Mouse (Mus musculus): ENCODE data around the gene Mcat. TPM values are rescaled to one million over a fixed set of nuclear protein-coding genes. Genes with fewer than 3 reads are reported as not detected.
A peak's percentile ranks its signal among the peaks of the same experiment; 100 is the strongest.

Gene Mcat
- polyA plus RNA-seq (2016; fragmentation: Nextera tagmentation; extraction: Ambion mirVana): 40.6 and 45.3 TPM in 2 replicates

- peaks cover 20% of the 10 kb centered on the region for H3K4me1 ChIP-seq
- peak within 1 kb of the TSS; percentile 51 for H3K9ac ChIP-seq (replicated peaks)
- no peaks in the 10 kb centered on the region for H3K9me3 ChIP-seq
- under 1% methylated on average over 26 of the region's 28 CpGs for WGBS
- peak within 1 kb of the TSS; percentile 42 for H3K4me3 ChIP-seq
- H3K27ac ChIP-seq (replicated peaks): no peak within 1 kb of the TSS
- peak within 1 kb of the TSS; percentile 85 for H3K4me2 ChIP-seq (replicated peaks)
- peak; percentile 38; the same call in 1 of the 2 replicates for ATAC-seq (ENCODE audit: low FRiP score, low read depth)
- H3K27me3 ChIP-seq: peaks cover 31% of the 10 kb centered on the region
- H3K36me3 ChIP-seq: no peaks in the 10 kb centered on the region
These were observed at the start of gene Mcat, which contains the start of gene Tspo for GRCm38 (mm10) chr15:83563327-83563856. Mcat (minus strand) TSS chr15:83563787. Tspo (plus strand) TSS chr15:83563592.

DNA sequence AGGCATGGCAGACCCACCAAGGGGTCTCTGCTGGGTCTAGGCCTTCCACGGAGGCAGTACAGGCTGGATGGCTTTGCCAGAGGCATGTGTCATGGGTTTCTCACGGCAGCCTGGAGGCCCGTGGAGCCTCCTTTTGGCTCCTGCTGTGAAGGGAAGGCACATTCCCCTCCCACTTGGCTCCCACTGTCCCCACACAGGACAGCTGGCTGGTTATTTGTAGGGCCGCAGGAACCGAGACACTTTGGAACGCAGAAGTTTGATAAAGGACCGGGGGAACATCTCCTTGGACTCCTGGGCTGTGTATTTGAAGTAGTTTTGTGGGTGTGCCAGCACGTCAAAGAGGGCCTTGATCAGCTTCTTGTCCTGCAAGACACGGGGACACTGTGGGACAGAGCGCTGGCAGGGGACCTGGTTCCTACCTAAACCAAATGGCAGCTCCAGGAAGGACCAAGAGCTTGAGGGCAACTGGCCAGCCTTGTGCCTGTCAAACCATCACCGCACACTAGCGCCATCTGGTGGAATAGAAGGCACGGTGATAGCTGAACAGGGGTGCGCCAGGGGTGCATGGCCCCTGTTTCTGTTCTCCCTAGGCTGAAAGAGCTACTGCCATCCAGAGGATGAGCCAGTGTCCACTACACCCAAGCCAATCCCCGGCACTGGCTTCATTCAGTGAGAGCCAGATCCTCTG, 43.7 kb upstream of the Mcat start:
- ATAC-seq (ENCODE audit: low FRiP score, low read depth): no peak
- 51% methylated on average over 15 of the region's 15 CpGs for WGBS
- no peak overlapping the region for H3K27ac ChIP-seq (replicated peaks)

GRCm38 (mm10) chr15:83606700-83607099, 43.1 kb upstream of the Mcat start:
- H3K4me1 ChIP-seq: no peaks in the 10 kb centered on the region
- H3K36me3 ChIP-seq: peaks cover 8% of the 10 kb centered on the region
- no peak overlapping the region for H3K4me3 ChIP-seq
- no peak for ATAC-seq (ENCODE audit: low FRiP score, low read depth)
- H3K9me3 ChIP-seq: no peaks in the 10 kb centered on the region
- H3K4me2 ChIP-seq (replicated peaks): no peak overlapping the region
- H3K9ac ChIP-seq (replicated peaks): no peak overlapping the region
- 92% methylated on average over 8 of the region's 8 CpGs for WGBS
- no peaks in the 10 kb centered on the region for H3K27me3 ChIP-seq
- no peak overlapping the region for H3K27ac ChIP-seq (replicated peaks)

More for the DNA sequence above, 43.7 kb upstream of the Mcat start:
- Histone ChIP-seq H3K9ac (replicated peaks) (no peak overlapping the region), H3K4me1 (no peaks in the 10 kb centered on the region), H3K36me3 (peaks cover 13% of the 10 kb centered on the region), H3K9me3 (no peaks in the 10 kb centered on the region), H3K27me3 (no peaks in the 10 kb centered on the region), H3K4me3 (no peak overlapping the region), H3K4me2 (replicated peaks) (no peak overlapping the region)

GRCm38 (mm10) chr15:83606216-83606615, 42.6 kb upstream of the Mcat start:
- H3K36me3 ChIP-seq: peaks cover 7% of the 10 kb centered on the region; the same call in 1 of the 2 replicates
- H3K9me3 ChIP-seq: no peaks in the 10 kb centered on the region
- 95% methylated on average over 11 of the region's 11 CpGs for WGBS
- no peak overlapping the region for H3K27ac ChIP-seq (replicated peaks)
- no peak overlapping the region for H3K4me3 ChIP-seq
- H3K27me3 ChIP-seq: no peaks in the 10 kb centered on the region
- H3K4me2 ChIP-seq (replicated peaks): no peak overlapping the region
- no peaks in the 10 kb centered on the region for H3K4me1 ChIP-seq
- no peak for ATAC-seq (ENCODE audit: low FRiP score, low read depth)
- H3K9ac ChIP-seq (replicated peaks): no peak overlapping the region

GRCm38 (mm10) chr15:83603426-83603825, 39.8 kb upstream of the Mcat start:
- Histone ChIP-seq H3K4me1 (no peaks in the 10 kb centered on the region), H3K27ac (replicated peaks) (no peak overlapping the region), H3K9me3 (no peaks in the 10 kb centered on the region), H3K9ac (replicated peaks) (no peak overlapping the region), H3K36me3 (no peaks in the 10 kb centered on the region; the same call in 1 of the 2 replicates), H3K4me3 (no peak overlapping the region), H3K4me2 (replicated peaks) (no peak overlapping the region), H3K27me3 (no peaks in the 10 kb centered on the region)
- 92% methylated on average over 7 of the region's 7 CpGs for WGBS
- no peak for ATAC-seq (ENCODE audit: low FRiP score, low read depth)

DNA sequence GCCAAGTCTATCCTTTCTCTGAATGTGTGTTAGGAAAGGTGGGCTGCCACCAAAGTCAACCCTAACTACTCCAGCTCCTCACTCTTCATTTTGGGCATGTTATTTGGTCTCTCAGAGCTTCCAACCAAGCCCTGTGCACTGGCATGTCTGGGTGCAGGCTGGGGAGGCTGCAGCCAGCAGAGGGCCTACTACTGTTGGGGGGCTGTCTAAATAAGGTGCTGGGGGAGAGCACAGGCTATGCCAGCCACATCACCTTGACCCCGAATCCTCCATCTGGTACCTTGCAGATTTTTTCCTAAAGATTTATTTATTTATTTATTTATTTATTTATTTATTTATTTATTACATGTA, 39.4 kb upstream of the Mcat start:
- Histone ChIP-seq H3K9me3 (no peaks in the 10 kb centered on the region), H3K27ac (replicated peaks) (no peak overlapping the region), H3K4me3 (no peak overlapping the region), H3K4me2 (replicated peaks) (no peak overlapping the region), H3K4me1 (no peaks in the 10 kb centered on the region), H3K27me3 (no peaks in the 10 kb centered on the region), H3K36me3 (no peaks in the 10 kb centered on the region), H3K9ac (replicated peaks) (no peak overlapping the region)
- WGBS: 88% methylated on average over 1 of the region's 1 CpGs
- no peak for ATAC-seq (ENCODE audit: low FRiP score, low read depth)

GRCm38 (mm10) chr15:83602372-83603045, 38.9 kb upstream of the Mcat start:
- no peaks in the 10 kb centered on the region for H3K27me3 ChIP-seq
- H3K9ac ChIP-seq (replicated peaks): no peak overlapping the region
- H3K4me3 ChIP-seq: no peak overlapping the region
- no peak overlapping the region for H3K4me2 ChIP-seq (replicated peaks)
- no peaks in the 10 kb centered on the region for H3K4me1 ChIP-seq
- H3K9me3 ChIP-seq: no peaks in the 10 kb centered on the region
- ATAC-seq (ENCODE audit: low FRiP score, low read depth): no peak
- H3K27ac ChIP-seq (replicated peaks): no peak overlapping the region
- H3K36me3 ChIP-seq: no peaks in the 10 kb centered on the region
- 90% methylated on average over 13 of the region's 13 CpGs for WGBS

- Histone ChIP-seq H3K4me2 (replicated peaks) (no peak overlapping the region), H3K9ac (replicated peaks) (no peak overlapping the region), H3K9me3 (no peaks in the 10 kb centered on the region), H3K27me3 (no peaks in the 10 kb centered on the region), H3K4me3 (no peak overlapping the region), H3K36me3 (no peaks in the 10 kb centered on the region), H3K27ac (replicated peaks) (no peak overlapping the region), H3K4me1 (no peaks in the 10 kb centered on the region)
- no peak for ATAC-seq (ENCODE audit: low FRiP score, low read depth)
- WGBS: 79% methylated on average over 4 of the region's 4 CpGs
These were observed 37.6 kb upstream of the Mcat start for GRCm38 (mm10) chr15:83601185-83601584.

- no peak overlapping the region for H3K9ac ChIP-seq (replicated peaks)
- no peaks in the 10 kb centered on the region for H3K9me3 ChIP-seq
- H3K4me3 ChIP-seq: no peak overlapping the region
- H3K27ac ChIP-seq (replicated peaks): no peak overlapping the region
- H3K36me3 ChIP-seq: no peaks in the 10 kb centered on the region
- 90% methylated on average over 4 of the region's 4 CpGs for WGBS
- no peaks in the 10 kb centered on the region for H3K27me3 ChIP-seq
- H3K4me1 ChIP-seq: peaks cover 21% of the 10 kb centered on the region
- H3K4me2 ChIP-seq (replicated peaks): no peak overlapping the region
- no peak for ATAC-seq (ENCODE audit: low FRiP score, low read depth)
These were observed 33.2 kb upstream of the Mcat start for GRCm38 (mm10) chr15:83596833-83597232.

DNA sequence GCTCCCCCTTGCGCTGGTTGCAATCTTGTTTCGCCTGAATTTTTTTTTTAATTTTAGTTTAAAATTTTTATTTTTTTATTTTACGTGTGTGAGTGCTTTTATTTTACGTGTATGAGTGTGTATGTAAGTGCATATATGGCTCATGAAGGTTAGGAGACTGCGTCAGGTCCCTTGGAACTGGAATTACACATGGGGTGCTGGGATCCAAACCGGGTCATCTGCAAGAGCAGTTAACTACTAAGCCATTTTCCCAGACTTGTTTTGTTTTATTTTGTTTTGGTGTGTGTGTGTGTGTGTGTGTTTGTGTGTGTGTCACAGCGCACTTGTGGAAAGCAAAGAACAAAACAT, 31.8 kb upstream of the Mcat start:
- 0 out of 2 replicates have a peak, but pooled peaks cover 7% of the 10 kb centered on the region for H3K36me3 ChIP-seq
- H3K4me2 ChIP-seq (replicated peaks): peak overlapping the region; percentile 88
- H3K9me3 ChIP-seq: no peaks in the 10 kb centered on the region
- WGBS: 45% methylated on average over 7 of the region's 7 CpGs
- peak overlapping the region; percentile 86 for H3K4me3 ChIP-seq
- 0 out of 2 replicates have a peak overlapping the region, but pooled peaks have one; percentile 85 for H3K9ac ChIP-seq (replicated peaks)
- peaks cover 21% of the 10 kb centered on the region for H3K4me1 ChIP-seq
- peak; percentile 36; the same call in 1 of the 2 replicates for ATAC-seq (ENCODE audit: low FRiP score, low read depth)
- H3K27ac ChIP-seq (replicated peaks): no peak overlapping the region
- H3K27me3 ChIP-seq: no peaks in the 10 kb centered on the region

DNA sequence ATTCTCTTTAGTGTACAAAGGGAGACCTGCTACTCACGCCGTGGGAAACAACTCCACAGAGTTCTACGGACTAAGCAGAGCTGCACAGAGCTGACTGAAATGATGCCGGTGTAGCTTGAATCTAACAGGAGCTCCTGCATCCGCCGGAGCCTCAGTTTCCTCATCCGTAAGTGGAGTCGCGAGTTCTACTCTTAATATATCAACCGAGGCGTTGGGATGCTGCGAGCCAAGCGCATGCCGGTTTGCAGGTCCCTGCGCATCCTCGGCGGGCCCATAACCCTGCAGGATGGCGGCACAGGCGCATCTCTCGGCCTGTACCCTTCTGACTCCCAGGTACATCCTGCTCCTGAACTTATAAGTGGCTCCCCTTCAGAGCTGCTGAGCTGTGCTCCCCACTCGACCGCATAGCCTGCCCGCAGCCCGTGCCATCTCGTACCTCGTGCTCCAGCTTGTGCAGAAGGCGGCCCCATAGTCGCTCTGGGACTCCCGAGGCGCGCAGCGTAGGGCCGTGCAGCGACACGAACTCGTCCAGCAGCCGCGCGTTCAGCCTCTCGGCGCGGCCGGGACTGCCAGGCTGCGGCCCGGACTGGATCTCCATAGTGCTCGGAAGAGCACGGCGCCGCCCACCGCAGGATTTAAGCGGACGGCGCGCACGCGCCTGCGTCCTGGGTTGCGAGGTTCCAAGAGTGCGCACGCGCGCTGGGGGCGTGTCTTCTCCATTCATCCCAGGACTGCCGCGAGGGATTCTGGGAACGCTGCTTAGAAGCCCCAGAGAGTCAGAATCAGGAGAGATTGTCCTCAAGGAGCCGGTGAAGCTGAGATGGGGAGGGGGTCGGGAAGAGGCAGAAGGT, 31.2 kb upstream of the Mcat start, which contains the start of gene Ttll12:
Gene Ttll12 (minus strand): TSS at position 645 of the 851 bp plus-strand sequence.
- Histone ChIP-seq H3K36me3 (peaks cover 12% of the 10 kb centered on the region; the same call in 1 of the 2 replicates), H3K4me3 (peak within 1 kb of the TSS; percentile 86), H3K9ac (replicated peaks) (peak within 1 kb of the TSS; percentile 85), H3K9me3 (no peaks in the 10 kb centered on the region), H3K4me2 (replicated peaks) (peak within 1 kb of the TSS; percentile 88), H3K27ac (replicated peaks) (peak within 1 kb of the TSS; percentile 76), H3K4me1 (peaks cover 21% of the 10 kb centered on the region), H3K27me3 (no peaks in the 10 kb centered on the region)
- peak; percentile 93 for ATAC-seq (ENCODE audit: low FRiP score, low read depth)
- WGBS: under 1% methylated on average over 68 of the region's 68 CpGs

Measured in midbrain, embryonic 12.5 days (tissue).